Mouse (Mus musculus) right cerebral cortex, postnatal 14 days (tissue): Measurements from ENCODE around the gene Apc2.
A peak's percentile ranks its signal among the peaks of the same experiment; 100 is the strongest.

Experiments used
- DNase-seq: peaks from one replicate; pipeline ENCODE4 v3.0.0; 2022

The Apc2 gene

GRCm38 (mm10) chr10:80264341-80265148 is 31.2 kb upstream of the Apc2 start:
- DNase-seq: peak; percentile 100

DNA sequence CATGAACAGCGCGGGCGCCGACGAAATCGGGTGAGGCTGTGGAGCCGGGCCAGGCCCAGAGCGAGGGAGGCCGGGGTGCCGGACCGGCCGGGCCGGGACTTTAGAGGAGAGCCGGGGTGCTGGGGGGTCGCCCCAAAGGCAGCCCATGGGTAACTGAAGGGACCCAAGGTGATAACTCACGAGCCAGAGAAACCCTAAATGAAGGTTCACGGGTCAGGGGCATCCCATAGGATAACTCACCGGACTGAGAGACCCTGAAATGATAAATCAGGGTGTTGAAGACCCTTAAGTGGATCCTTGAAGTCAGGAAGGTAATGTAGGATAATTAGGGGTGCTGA is 30.7 kb upstream of the Apc2 start:
- DNase-seq: no peak

DNA sequence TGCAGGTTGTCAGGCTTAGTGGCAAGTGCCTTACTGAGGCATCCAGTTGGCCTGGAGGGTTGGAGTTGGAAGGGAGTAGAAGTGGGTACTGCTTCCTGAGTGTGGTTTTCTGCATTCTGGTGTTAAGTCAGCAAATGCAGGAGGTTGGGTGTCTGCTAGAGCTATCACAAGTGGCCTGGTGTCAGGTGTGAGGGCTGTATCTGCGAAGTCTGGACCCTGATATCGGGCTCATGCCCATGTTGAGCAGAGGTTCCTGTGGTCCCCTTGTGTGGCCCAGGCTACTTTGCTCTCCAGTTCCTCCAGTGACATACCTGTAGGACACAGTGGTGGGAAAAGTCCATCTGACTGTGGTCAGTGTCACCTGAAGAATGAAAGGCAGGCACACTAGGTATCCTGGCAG is 25.7 kb upstream of the Apc2 start:
- DNase-seq: no peak

DNA sequence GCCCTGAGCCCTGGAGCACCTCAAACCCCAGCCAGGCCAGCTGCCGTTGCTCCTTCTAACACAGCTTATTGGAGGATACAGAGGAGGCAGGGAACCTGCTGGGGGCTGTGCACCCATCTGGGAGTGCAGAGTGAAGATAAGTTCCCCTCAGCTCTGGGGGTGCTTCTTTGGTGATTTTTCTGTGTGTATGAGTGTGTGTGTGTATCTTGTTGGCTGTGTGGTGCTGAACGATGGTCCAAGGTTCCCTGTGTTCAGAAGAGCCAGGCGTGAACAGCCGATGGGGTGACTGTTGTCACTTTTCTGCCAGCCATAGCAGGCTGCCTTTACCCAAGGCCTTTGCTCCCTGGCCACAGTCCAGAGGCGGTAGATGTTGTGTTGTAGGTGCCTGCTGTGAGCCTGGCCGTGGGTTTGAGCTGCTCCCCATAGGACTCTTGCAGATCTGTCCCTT is 25.0 kb upstream of the Apc2 start:
- no peak for DNase-seq

- DNase-seq: no peak
Observed at GRCm38 (mm10) chr10:80271186-80271843, 24.5 kb upstream of the Apc2 start.

- DNase-seq: no peak
Observed at GRCm38 (mm10) chr10:80271870-80272585, 23.7 kb upstream of the Apc2 start.

- DNase-seq: no peak
Observed at GRCm38 (mm10) chr10:80273847-80274246, 21.9 kb upstream of the Apc2 start.

GRCm38 (mm10) chr10:80276238-80276637 is 19.5 kb upstream of the Apc2 start:
- DNase-seq: no peak

GRCm38 (mm10) chr10:80278390-80278789 is 17.4 kb upstream of the Apc2 start:
- no peak for DNase-seq

DNA sequence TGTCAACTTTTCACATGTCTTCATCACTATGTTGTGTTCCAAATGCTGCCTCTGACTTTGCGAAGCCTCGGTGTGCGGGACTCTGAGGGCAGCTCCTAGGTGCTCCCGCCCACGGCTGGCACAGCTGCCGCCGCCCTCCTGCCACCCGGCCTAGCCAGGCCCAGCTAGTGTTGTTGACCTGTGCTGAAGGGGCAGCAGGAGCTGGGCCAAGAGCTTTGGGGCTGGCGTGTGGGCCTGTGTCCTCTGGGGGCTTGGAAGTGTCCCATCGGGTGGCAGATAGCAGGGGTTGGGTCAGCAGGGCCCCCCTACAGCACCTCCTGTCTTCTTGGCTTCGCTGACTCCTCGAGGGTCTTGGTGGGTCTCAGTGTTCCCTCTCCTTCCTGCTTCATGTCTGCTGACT is 16.5 kb upstream of the Apc2 start:
- DNase-seq: no peak

DNA sequence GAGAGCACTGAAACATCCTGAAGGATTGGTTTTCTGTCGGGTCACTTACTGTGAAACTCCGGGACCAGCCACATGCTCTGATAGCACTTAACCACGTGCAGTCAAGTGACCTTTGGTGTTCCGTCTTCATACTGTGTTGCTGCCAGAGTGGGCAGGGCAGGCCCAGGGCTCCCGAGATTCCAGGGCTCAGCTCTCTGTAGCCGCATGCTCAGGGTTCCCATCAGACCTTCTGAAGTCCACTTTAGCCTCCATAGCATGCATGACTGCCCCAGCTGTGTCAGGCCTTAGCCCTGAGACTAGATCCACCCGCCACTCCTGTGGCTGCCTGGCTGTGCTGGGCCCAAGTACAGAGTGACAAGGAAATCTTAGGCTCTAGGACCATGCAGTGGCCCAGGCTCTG is 14.5 kb upstream of the Apc2 start:
- no peak for DNase-seq

- DNase-seq: peak; percentile 40
Observed at GRCm38 (mm10) chr10:80281921-80282371, 13.8 kb upstream of the Apc2 start.

- DNase-seq: no peak
Observed at GRCm38 (mm10) chr10:80282481-80283441, 13.0 kb upstream of the Apc2 start.

DNA sequence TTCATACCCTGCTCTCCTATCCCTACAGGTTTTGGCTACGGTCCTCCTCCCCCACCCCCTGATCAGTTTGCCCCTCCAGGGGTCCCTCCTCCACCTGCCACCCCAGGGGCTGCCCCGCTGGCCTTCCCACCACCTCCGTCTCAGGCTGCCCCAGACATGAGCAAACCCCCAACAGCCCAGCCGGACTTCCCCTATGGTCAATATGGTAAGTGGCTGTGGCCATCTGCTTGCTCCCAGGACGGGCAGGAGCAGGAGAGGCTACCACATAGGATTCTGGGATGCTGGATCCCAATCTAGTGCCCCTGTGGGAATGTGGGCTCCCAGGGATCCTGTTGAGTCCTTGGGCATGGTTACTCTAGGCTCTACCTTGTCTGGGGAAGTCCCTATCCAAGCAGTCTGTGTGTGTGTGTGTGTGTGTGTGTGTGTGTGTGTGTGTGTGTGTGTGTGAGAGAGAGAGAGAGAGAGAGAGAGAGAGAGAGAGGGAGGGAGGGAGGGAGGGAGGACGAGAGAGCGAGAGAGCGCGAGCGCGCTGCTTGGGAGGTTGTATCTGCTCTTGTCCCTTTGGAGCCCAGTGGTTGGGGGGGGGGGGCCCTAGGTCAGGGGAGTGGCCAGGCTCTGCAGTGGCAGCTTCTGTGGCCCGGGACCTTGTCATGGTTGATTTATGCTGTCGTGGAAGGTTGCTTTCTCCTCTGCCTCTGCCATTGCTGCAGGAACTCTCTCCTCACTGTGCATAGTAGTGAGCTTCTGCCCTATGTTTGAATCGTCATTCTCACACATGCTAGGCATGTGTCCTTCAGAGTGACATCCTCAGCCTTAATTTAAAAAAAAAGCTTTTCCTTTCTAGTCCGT is 10.3 kb upstream of the Apc2 start:
- no peak for DNase-seq

DNA sequence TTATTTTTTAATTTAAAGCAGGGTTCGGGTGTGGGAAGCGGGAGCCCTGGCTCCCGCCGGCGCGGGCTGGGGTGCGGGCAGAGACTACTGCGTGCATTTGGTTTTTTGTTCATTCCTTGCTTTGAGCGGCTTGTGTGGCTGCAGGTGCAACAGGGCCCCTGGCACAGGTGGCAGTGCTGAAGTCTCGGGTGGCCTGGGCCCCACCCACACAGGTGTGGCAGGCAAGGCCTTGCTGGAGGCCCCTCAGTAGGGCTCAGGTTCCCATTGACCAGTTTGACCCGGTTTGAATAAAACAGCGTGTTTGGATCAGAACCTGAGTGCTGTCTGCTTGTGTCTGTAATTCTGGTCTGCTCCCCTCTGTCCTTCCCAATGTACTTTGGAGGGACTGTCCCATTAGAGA is 7.7 kb upstream of the Apc2 start:
- peak; percentile 5 for DNase-seq

DNA sequence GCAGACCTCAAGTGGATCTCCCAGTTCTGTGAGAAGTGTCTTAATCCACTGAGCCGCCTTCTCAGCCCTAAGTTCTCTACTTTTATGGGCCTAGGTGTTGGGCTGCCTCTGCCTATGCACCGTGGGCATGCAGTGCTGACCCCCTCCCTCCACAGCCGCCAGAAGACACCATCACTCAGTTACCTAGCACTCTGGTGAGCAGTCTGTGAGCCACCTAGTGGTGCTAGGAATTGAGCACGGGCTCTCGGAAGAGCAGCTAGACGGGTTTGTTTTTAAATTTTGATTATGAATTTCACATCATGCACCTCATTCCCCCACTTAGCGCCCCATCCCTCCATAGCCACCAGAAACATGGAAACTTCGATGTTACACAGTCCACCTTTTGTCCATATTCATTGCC is 7.1 kb upstream of the Apc2 start:
- DNase-seq: peak; percentile 7

DNA sequence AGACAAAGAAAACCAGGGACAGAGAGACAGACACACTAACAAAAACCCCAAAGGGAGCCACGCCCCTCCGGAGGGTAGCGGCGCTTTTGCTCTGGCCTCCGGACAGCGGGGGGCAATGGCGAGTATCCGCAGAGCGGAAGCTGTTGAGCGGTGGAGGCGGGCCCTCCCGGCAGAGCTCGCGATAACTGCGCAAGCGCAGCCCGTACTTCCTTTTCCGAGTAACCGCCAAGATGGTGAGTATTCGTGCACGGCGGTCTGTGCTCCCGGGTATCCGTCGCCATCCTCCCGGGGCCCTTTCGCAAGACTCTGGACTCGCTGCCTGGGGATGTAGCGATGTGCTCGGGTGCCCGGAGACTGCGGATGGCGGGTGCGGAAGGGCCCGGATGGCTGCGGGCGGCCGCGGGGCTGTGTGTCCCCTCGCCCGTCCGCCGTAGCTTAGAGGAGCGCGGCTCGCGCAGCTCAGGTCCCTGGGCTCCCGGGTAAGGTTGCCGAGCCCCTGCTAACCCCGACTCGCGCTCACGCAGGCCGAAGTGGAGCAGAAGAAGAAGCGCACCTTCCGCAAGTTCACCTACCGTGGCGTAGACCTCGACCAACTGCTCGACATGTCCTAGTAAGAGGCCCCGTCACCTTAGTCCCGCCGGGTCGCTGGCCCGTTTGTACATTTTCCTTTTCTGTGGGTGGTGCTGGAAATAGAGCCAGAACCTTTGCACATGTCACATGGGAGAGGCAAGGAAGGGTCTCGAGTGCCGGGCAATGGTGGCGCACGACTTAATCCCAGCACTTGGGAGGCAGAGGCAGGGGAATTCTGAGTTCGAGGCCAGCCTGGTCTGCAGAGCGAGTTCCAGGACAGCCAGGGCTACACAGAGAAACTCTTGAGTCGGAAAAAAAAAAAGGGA is 3.3 kb upstream of the Apc2 start, which contains the start of gene Rps15:
Gene Rps15, plus strand, starts transcription at position 203 of the 896 bp plus-strand sequence.
- peak; percentile 96 for DNase-seq

DNA sequence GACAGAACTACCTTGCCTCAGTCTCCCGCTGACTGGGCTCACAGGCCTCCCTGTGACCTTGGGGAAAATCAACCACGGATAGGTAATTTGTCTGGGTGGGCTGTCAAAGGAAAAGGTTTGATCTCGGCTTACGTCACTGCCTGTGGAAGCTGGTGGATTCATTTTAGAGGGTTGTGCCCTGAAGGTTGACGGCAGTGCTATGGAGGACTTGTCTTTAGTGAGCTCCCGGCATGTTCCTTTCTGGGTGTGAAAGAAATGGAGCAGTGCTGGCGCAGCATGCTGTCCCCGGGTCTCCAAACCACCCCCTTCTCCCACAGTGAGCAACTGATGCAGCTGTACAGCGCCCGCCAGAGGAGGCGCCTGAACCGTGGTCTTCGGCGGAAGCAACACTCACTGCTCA is 2.5 kb upstream of the Apc2 start:
- DNase-seq: no peak

- no peak for DNase-seq
Observed at GRCm38 (mm10) chr10:80294311-80294710, 1.5 kb upstream of the Apc2 start.

GRCm38 (mm10) chr10:80294788-80295303 is 931 bp upstream of the Apc2 start:
- no peak for DNase-seq
